ENCODE assay signal across 16 mouse cellular contexts in the genomic region with DNA sequence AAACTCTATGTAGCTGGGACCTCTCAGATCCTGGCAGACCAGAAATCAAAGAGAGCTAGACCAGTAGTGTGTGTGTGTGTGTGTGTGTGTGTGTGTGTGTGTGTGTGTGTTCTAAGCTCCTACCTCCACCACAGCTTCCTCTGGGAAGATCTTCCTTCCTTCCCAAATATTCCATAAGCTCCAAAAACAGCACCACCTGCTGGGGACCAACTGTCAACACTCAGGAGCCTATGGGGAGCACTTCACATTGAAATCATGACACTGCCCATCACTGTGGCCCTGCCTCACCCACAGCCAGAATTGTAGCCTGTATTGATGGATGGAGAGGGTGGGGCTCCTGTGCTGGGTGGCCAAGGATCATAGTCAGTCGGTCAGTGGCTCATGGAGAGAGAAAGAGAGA.
"Had no signal": no experiment of that assay in that cellular context is flagged by ENCODE, and none has a peak within 500 bp of the region (broad histone marks: within the 10 kb centered on the region; RNA-seq: fewer than 3 reads in every experiment).

No protein-coding gene starts in this region.

- H3K4me2 ChIP-seq: intestine, embryonic 15.5 days; liver, embryonic 13.5 days; midbrain, embryonic 12.5 days; neural tube, embryonic 12.5 days; neural tube, embryonic 15.5 days had no signal

- H3K4me1 ChIP-seq: intestine, embryonic 15.5 days; liver, embryonic 13.5 days; midbrain, embryonic 12.5 days; neural tube, embryonic 12.5 days; neural tube, embryonic 15.5 days had no signal

- H3K36me3 ChIP-seq: intestine, embryonic 15.5 days; liver, embryonic 13.5 days; midbrain, embryonic 12.5 days; neural tube, embryonic 12.5 days; neural tube, embryonic 15.5 days had no signal

- H3K9ac ChIP-seq: intestine, embryonic 15.5 days; liver, embryonic 13.5 days; midbrain, embryonic 12.5 days; neural tube, embryonic 12.5 days; neural tube, embryonic 15.5 days had no signal

- H3K9me3 ChIP-seq: intestine, embryonic 15.5 days; liver, embryonic 13.5 days; midbrain, embryonic 12.5 days; neural tube, embryonic 15.5 days had no signal

- H3K27ac ChIP-seq: intestine, embryonic 15.5 days; kidney, postnatal 0 days; left cerebral cortex, adult 2 months; liver, embryonic 13.5 days; midbrain, embryonic 12.5 days; neural tube, embryonic 12.5 days; neural tube, embryonic 15.5 days had no signal

- ATAC-seq: intestine, embryonic 15.5 days; lung, postnatal 0 days had no signal

- H3K27me3 ChIP-seq: intestine, embryonic 15.5 days; liver, embryonic 13.5 days; neural tube, embryonic 12.5 days; neural tube, embryonic 15.5 days had no signal

- DNase-seq: kidney, adult 2 months; kidney, postnatal 36 days; layer of hippocampus, postnatal 36 days; liver, embryonic 13.5 days; lung, adult 2 months; right cerebral cortex, adult 18-20 months; right cerebral cortex, postnatal 14 days; right cerebral cortex, postnatal 4 days; thymus, postnatal 25 days had no signal

- H3K4me3 ChIP-seq: intestine, embryonic 15.5 days; left cerebral cortex, adult 2 months; liver, embryonic 13.5 days; midbrain, embryonic 12.5 days; neural tube, embryonic 12.5 days; neural tube, embryonic 15.5 days had no signal
